Mouse (Mus musculus): ENCODE measurements at regions not wholly inside any gene's neighbourhood (a gene's known extent, or its start where the extent isn't known, plus 50 kb on each side); places are given as distances from the start of the nearest gene placed in this dataset.

DNA sequence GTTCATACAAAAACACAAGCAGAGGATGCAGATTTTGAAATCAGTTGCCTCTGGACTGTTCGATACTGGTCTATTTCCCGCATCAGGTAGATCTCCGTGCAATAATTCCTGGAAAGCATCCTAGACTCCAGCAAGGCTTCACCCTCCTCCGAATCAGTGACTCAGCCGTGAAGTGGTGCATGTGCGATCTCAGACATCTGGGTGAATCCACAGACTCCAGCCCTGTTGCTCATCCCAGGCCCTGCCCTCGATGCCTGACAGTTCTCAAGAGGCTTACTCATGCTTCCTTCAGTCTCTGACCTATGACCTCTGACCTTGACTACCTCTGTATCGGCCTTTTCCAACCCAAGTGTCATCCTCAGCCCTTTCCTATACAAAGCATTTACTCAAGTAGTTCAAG is 68.1 kb upstream of the Ankrd55 start:
- no peak for DNase-seq (ENCODE audit: low spot score)

DNA sequence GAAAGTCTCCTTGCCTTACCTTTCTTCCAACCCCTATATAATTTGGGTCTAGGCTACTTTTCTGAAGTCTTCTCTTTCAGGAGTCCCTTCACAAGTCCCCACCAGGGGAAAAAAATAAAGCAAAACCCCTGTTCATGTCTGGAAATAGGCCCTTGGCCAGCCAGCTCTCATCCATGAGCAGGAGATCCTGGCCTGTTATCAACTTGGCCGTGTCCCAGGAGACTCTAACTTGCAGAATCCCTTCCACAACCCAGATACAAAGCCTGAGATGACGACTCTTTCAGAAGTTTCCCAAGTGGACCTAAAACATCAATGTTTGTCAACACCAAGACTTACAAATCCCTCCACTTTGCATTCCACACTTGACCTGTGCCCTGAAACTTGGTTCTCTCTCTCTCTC is 64.6 kb upstream of the Ankrd55 start:
- no peak for DNase-seq (ENCODE audit: low spot score)

DNA sequence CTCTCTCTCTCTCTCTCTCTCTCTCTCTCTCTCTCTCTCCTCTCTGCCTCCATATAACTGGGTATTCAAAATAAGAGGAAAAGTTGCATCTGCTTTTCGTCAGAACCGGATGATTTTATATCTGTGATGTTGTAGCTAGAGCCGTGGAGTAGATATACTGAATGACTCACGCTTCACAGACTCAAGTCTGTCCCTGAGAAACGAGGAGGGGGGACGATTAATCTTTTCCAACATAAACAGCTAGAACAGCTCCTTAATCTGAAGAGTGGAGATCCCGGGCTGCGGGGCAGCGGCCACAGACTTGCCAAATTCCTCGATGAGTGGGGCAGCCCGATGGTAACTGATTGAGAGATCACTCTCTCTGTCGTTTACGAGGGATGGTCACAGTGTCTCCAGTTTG is 60.5 kb upstream of the Ankrd55 start:
- DNase-seq (ENCODE audit: low spot score): no peak

GRCm38 (mm10) chr13:112228846-112229245 is 59.4 kb upstream of the Ankrd55 start:
- DNase-seq (ENCODE audit: low spot score): no peak

- no peak for DNase-seq (ENCODE audit: low spot score)
Measured at GRCm38 (mm10) chr13:112230176-112230575, 58.1 kb upstream of the Ankrd55 start.

- DNase-seq (ENCODE audit: low spot score): no peak
Measured at GRCm38 (mm10) chr13:112234695-112235094, 53.6 kb upstream of the Ankrd55 start.

- DNase-seq (ENCODE audit: low spot score): no peak
Measured at GRCm38 (mm10) chr13:112236956-112237355, 51.3 kb upstream of the Ankrd55 start.

GRCm38 (mm10) chr13:112237377-112237776 is 50.9 kb upstream of the Ankrd55 start:
- no peak for DNase-seq (ENCODE audit: low spot score)

- DNase-seq (ENCODE audit: low spot score): peak; percentile 27
Measured at GRCm38 (mm10) chr13:112237917-112238316, 50.3 kb upstream of the Ankrd55 start.

Measured in heart, adult 8-10 months (tissue).